Mouse (Mus musculus): ENCODE measurements around the gene Gap43. TPM values are rescaled to one million over a fixed set of nuclear protein-coding genes. Genes with fewer than 3 reads are reported as not detected.
"Not testable (repeated sequence)": the region's sequence is repeated elsewhere in the genome, so short reads cannot be mapped to it uniquely, and the experiment has no call there.

Gene Gap43
- 1 to 10 TPM; 1.7 to 2.5 TPM for total RNA-seq (2021)

- DNase-seq: no peak
- intact Hi-C loops (cut with DNase I): no loop called here
These were observed at the start of gene Gap43 for GRCm38 (mm10) chr16:42340021-42340768. Gap43 (minus strand) TSS chr16:42340651.

- no peak for DNase-seq
- intact Hi-C loops (cut with DNase I): no loop called here
These were observed 40.9 kb upstream of the Gap43 start for GRCm38 (mm10) chr16:42381328-42381838.

- intact Hi-C loops (cut with DNase I): no loop called here
- peak; percentile 12 to 16 for DNase-seq
These were observed 40.2 kb upstream of the Gap43 start for GRCm38 (mm10) chr16:42380641-42381040.

- intact Hi-C loops (cut with DNase I): no loop called here
- no peak for DNase-seq
These were observed 29.7 kb upstream of the Gap43 start for GRCm38 (mm10) chr16:42370148-42370547.

GRCm38 (mm10) chr16:42369346-42369745 lies 28.9 kb upstream of the Gap43 start:
- DNase-seq: no peak
- intact Hi-C loops (cut with DNase I): no loop called here

GRCm38 (mm10) chr16:42360061-42360460 lies 19.6 kb upstream of the Gap43 start:
- no peak for DNase-seq
- intact Hi-C loops (cut with DNase I): no loop called here

- no peak for DNase-seq
- intact Hi-C loops (cut with DNase I): no loop called here
These were observed 17.6 kb upstream of the Gap43 start for GRCm38 (mm10) chr16:42358058-42358457.

GRCm38 (mm10) chr16:42350076-42350475 lies 9.6 kb upstream of the Gap43 start:
- no peak for DNase-seq
- intact Hi-C loops (cut with DNase I): no loop called here

GRCm38 (mm10) chr16:42340865-42341264 lies 414 bp upstream of the Gap43 start:
- intact Hi-C loops (cut with DNase I); DNase-seq: not testable (repeated sequence)

- intact Hi-C loops (cut with DNase I): no loop called here
- no peak for DNase-seq
These were observed 939 bp downstream of the Gap43 start for GRCm38 (mm10) chr16:42339512-42339911.

GRCm38 (mm10) chr16:42338987-42339386 lies 1.5 kb downstream of the Gap43 start:
- no peak for DNase-seq
- intact Hi-C loops (cut with DNase I): no loop called here

GRCm38 (mm10) chr16:42338342-42338741 lies 2.1 kb downstream of the Gap43 start:
- intact Hi-C loops (cut with DNase I): no loop called here
- no peak for DNase-seq

GRCm38 (mm10) chr16:42337663-42338062 lies 2.8 kb downstream of the Gap43 start:
- no peak for DNase-seq
- intact Hi-C loops (cut with DNase I): no loop called here

- intact Hi-C loops (cut with DNase I): no loop called here
These were observed 3.8 kb downstream of the Gap43 start for GRCm38 (mm10) chr16:42336610-42337009.

GRCm38 (mm10) chr16:42332321-42332720 lies 8.1 kb downstream of the Gap43 start:
- intact Hi-C loops (cut with DNase I): no loop called here
- no peak for DNase-seq

More at GRCm38 (mm10) chr16:42336610-42337009, 3.8 kb downstream of the Gap43 start:
- DNase-seq: no peak

GRCm38 (mm10) chr16:42326191-42326590 lies 14.3 kb downstream of the Gap43 start:
- DNase-seq: no peak
- intact Hi-C loops (cut with DNase I): no loop called here

- no peak for DNase-seq
- intact Hi-C loops (cut with DNase I): no loop called here
These were observed 14.9 kb downstream of the Gap43 start for GRCm38 (mm10) chr16:42325536-42325935.

- DNase-seq: peak; percentile 50 to 58
- intact Hi-C loops (cut with DNase I): no loop called here
These were observed 20.6 kb downstream of the Gap43 start for GRCm38 (mm10) chr16:42319831-42320230.

GRCm38 (mm10) chr16:42319365-42319764 lies 21.1 kb downstream of the Gap43 start:
- DNase-seq: no peak
- intact Hi-C loops (cut with DNase I): no loop called here

GRCm38 (mm10) chr16:42312125-42312524 lies 28.3 kb downstream of the Gap43 start:
- intact Hi-C loops (cut with DNase I): no loop called here
- no peak for DNase-seq

GRCm38 (mm10) chr16:42308761-42309160 lies 31.7 kb downstream of the Gap43 start:
- intact Hi-C loops (cut with DNase I): no loop called here
- DNase-seq: no peak

- peak; percentile 34 to 50 for DNase-seq
- intact Hi-C loops (cut with DNase I): no loop called here
These were observed 34.3 kb downstream of the Gap43 start for GRCm38 (mm10) chr16:42305934-42306701.

All from heart, postnatal 10 days (tissue).